Mouse (Mus musculus): ENCODE measurements around the gene Enox1. TPM values are rescaled to one million over a fixed set of nuclear protein-coding genes. Genes with fewer than 3 reads are reported as not detected.
"Not testable (repeated sequence)": the region's sequence is repeated elsewhere in the genome, so short reads cannot be mapped to it uniquely, and the experiment has no call there.

The Enox1 gene
- polyA plus RNA-seq (2015; fragmentation: Nextera tagmentation; extraction: Ambion mirVana) = 7.7 and 7.9 TPM in 2 replicates

- peak; percentile 89 for ATAC-seq (ENCODE audit: low FRiP score, low TSS enrichment)
- Histone ChIP-seq H3K4me2 (replicated peaks; ENCODE audit: low read depth, low read length) (peak within 1 kb of the TSS; percentile 99), H3K27ac (ENCODE audit: low read length) (no peak within 1 kb of the TSS), H3K4me3 (ENCODE audit: low read length) (peak within 1 kb of the TSS; percentile 73), H3K36me3 (ENCODE audit: insufficient read depth, low read length) (no peaks in the 10 kb centered on the region), H3K27me3 (ENCODE audit: insufficient read depth, low read length) (peaks cover 25% of the 10 kb centered on the region), H3K4me1 (ENCODE audit: insufficient read depth, low read length) (peaks cover 17% of the 10 kb centered on the region; the same call in 1 of the 2 replicates), H3K9me3 (ENCODE audit: low read length) (no peaks in the 10 kb centered on the region), H3K9ac (replicated peaks; ENCODE audit: low read length) (peak within 1 kb of the TSS; percentile 72)
- WGBS = under 1% methylated on average over 73 of the region's 73 CpGs
Observed at GRCm38 (mm10) chr14:77156222-77156910, at the start of gene Enox1. TSS of gene Enox1 (plus strand) at chr14:77156763.

- H3K9ac ChIP-seq (replicated peaks; ENCODE audit: low read length); H3K9me3 ChIP-seq (ENCODE audit: low read length); H3K36me3 ChIP-seq (ENCODE audit: insufficient read depth, low read length); H3K4me2 ChIP-seq (replicated peaks; ENCODE audit: low read depth, low read length); H3K4me1 ChIP-seq (ENCODE audit: insufficient read depth, low read length); H3K27me3 ChIP-seq (ENCODE audit: insufficient read depth, low read length); H3K4me3 ChIP-seq (ENCODE audit: low read length); H3K27ac ChIP-seq (ENCODE audit: low read length); ATAC-seq (ENCODE audit: low FRiP score, low TSS enrichment): not testable (repeated sequence)
- 88% methylated on average over 5 of the region's 5 CpGs for WGBS
Observed at GRCm38 (mm10) chr14:77110622-77111021, 45.9 kb upstream of the Enox1 start.

DNA sequence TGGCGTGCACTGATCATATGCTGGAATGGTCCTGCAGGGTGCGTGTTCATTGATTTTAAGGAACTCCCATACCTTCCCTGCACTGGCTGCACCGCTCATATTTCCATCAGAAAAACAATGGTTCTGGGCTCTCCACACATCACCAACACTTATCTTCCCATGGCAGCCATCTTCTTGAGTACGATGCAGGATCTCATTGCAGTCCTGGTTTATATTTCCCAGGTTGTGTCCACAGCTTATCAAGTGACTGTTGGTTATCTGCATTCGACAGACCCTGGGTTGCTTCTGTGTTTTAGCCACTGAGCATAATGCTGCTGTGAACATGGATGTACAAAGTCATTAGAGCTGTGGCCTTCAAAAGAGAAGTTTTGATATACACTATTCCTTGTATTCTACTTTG, 26.0 kb upstream of the Enox1 start:
- no peaks in the 10 kb centered on the region for H3K36me3 ChIP-seq (ENCODE audit: insufficient read depth, low read length)
- H3K4me3 ChIP-seq (ENCODE audit: low read length) = no peak overlapping the region
- no peak overlapping the region for H3K4me2 ChIP-seq (replicated peaks; ENCODE audit: low read depth, low read length)
- H3K27ac ChIP-seq (ENCODE audit: low read length) = no peak overlapping the region
- no peak for ATAC-seq (ENCODE audit: low FRiP score, low TSS enrichment)
- no peaks in the 10 kb centered on the region for H3K9me3 ChIP-seq (ENCODE audit: low read length)
- no peaks in the 10 kb centered on the region for H3K4me1 ChIP-seq (ENCODE audit: insufficient read depth, low read length)
- H3K9ac ChIP-seq (replicated peaks; ENCODE audit: low read length) = no peak overlapping the region
- H3K27me3 ChIP-seq (ENCODE audit: insufficient read depth, low read length) = no peaks in the 10 kb centered on the region
- WGBS = 89% methylated on average over 5 of the region's 5 CpGs

- H3K4me3 ChIP-seq (ENCODE audit: low read length) = no peak overlapping the region
- no peaks in the 10 kb centered on the region for H3K36me3 ChIP-seq (ENCODE audit: insufficient read depth, low read length)
- no peak overlapping the region for H3K27ac ChIP-seq (ENCODE audit: low read length)
- no peak for ATAC-seq (ENCODE audit: low FRiP score, low TSS enrichment)
- no peak overlapping the region for H3K4me2 ChIP-seq (replicated peaks; ENCODE audit: low read depth, low read length)
- no peaks in the 10 kb centered on the region for H3K9me3 ChIP-seq (ENCODE audit: low read length)
- H3K9ac ChIP-seq (replicated peaks; ENCODE audit: low read length) = no peak overlapping the region
- 58% methylated on average over 6 of the region's 6 CpGs for WGBS
- no peaks in the 10 kb centered on the region for H3K4me1 ChIP-seq (ENCODE audit: insufficient read depth, low read length)
- H3K27me3 ChIP-seq (ENCODE audit: insufficient read depth, low read length) = no peaks in the 10 kb centered on the region
Observed at GRCm38 (mm10) chr14:77136936-77137335, 19.6 kb upstream of the Enox1 start.

- Histone ChIP-seq H3K4me2 (replicated peaks; ENCODE audit: low read depth, low read length) (no peak overlapping the region), H3K4me3 (ENCODE audit: low read length) (no peak overlapping the region), H3K27me3 (ENCODE audit: insufficient read depth, low read length) (no peaks in the 10 kb centered on the region), H3K4me1 (ENCODE audit: insufficient read depth, low read length) (no peaks in the 10 kb centered on the region), H3K36me3 (ENCODE audit: insufficient read depth, low read length) (no peaks in the 10 kb centered on the region), H3K27ac (ENCODE audit: low read length) (no peak overlapping the region), H3K9ac (replicated peaks; ENCODE audit: low read length) (no peak overlapping the region), H3K9me3 (ENCODE audit: low read length) (no peaks in the 10 kb centered on the region)
- no peak for ATAC-seq (ENCODE audit: low FRiP score, low TSS enrichment)
- 30% methylated on average over 17 of the region's 17 CpGs for WGBS
Observed at GRCm38 (mm10) chr14:77141324-77142282, 15.0 kb upstream of the Enox1 start.

- H3K4me1 ChIP-seq (ENCODE audit: insufficient read depth, low read length) = no peaks in the 10 kb centered on the region
- H3K9ac ChIP-seq (replicated peaks; ENCODE audit: low read length) = no peak overlapping the region
- H3K27me3 ChIP-seq (ENCODE audit: insufficient read depth, low read length) = no peaks in the 10 kb centered on the region
- ATAC-seq (ENCODE audit: low FRiP score, low TSS enrichment) = no peak
- WGBS = 84% methylated on average over 4 of the region's 4 CpGs
- 0 out of 2 replicates have a peak, but pooled peaks cover 3% of the 10 kb centered on the region for H3K9me3 ChIP-seq (ENCODE audit: low read length)
- H3K4me2 ChIP-seq (replicated peaks; ENCODE audit: low read depth, low read length) = no peak overlapping the region
- no peak overlapping the region for H3K4me3 ChIP-seq (ENCODE audit: low read length)
- H3K27ac ChIP-seq (ENCODE audit: low read length) = no peak overlapping the region
- no peaks in the 10 kb centered on the region for H3K36me3 ChIP-seq (ENCODE audit: insufficient read depth, low read length)
Observed at GRCm38 (mm10) chr14:77145103-77145502, 11.5 kb upstream of the Enox1 start.

GRCm38 (mm10) chr14:77147635-77148034, 8.9 kb upstream of the Enox1 start:
- no peak overlapping the region for H3K4me2 ChIP-seq (replicated peaks; ENCODE audit: low read depth, low read length)
- H3K36me3 ChIP-seq (ENCODE audit: insufficient read depth, low read length) = no peaks in the 10 kb centered on the region
- no peak for ATAC-seq (ENCODE audit: low FRiP score, low TSS enrichment)
- H3K9me3 ChIP-seq (ENCODE audit: low read length) = 0 out of 2 replicates have a peak, but pooled peaks cover 3% of the 10 kb centered on the region
- no peak overlapping the region for H3K9ac ChIP-seq (replicated peaks; ENCODE audit: low read length)
- no peak overlapping the region for H3K4me3 ChIP-seq (ENCODE audit: low read length)
- 90% methylated on average over 1 of the region's 1 CpGs for WGBS
- no peaks in the 10 kb centered on the region for H3K27me3 ChIP-seq (ENCODE audit: insufficient read depth, low read length)
- H3K4me1 ChIP-seq (ENCODE audit: insufficient read depth, low read length) = no peaks in the 10 kb centered on the region
- no peak overlapping the region for H3K27ac ChIP-seq (ENCODE audit: low read length)

- no peaks in the 10 kb centered on the region for H3K36me3 ChIP-seq (ENCODE audit: insufficient read depth, low read length)
- H3K9ac ChIP-seq (replicated peaks; ENCODE audit: low read length) = no peak overlapping the region
- no peak overlapping the region for H3K4me2 ChIP-seq (replicated peaks; ENCODE audit: low read depth, low read length)
- 0 out of 2 replicates have a peak, but pooled peaks cover 3% of the 10 kb centered on the region for H3K9me3 ChIP-seq (ENCODE audit: low read length)
- WGBS = 69% methylated on average over 6 of the region's 6 CpGs
- H3K4me1 ChIP-seq (ENCODE audit: insufficient read depth, low read length) = no peaks in the 10 kb centered on the region
- peaks cover 9% of the 10 kb centered on the region; the same call in 1 of the 2 replicates for H3K27me3 ChIP-seq (ENCODE audit: insufficient read depth, low read length)
- peak; percentile 42; the same call in 1 of the 2 replicates for ATAC-seq (ENCODE audit: low FRiP score, low TSS enrichment)
- no peak overlapping the region for H3K27ac ChIP-seq (ENCODE audit: low read length)
- no peak overlapping the region for H3K4me3 ChIP-seq (ENCODE audit: low read length)
Observed at GRCm38 (mm10) chr14:77150556-77150955, 6.0 kb upstream of the Enox1 start.

DNA sequence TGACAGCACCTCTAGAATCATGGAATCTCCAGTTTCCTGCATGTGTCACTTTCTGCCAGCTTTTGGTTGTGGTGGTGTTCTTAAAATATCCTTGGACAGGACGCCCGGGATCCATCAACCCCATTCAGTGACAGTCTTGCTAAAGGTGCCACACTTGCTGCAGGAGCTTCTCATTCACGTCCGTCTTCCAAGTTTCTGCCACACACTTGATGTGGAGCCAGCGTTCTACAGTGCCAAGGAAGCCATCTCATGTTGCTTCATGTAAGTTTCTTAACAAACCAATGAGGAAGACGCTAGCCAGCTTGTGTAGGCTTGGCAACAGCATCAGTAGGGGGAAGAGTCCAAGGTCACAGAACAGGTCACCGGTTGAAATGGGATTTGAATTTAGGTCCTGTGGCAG, 5.1 kb upstream of the Enox1 start:
- peaks cover 6% of the 10 kb centered on the region; the same call in 1 of the 2 replicates for H3K4me1 ChIP-seq (ENCODE audit: insufficient read depth, low read length)
- WGBS = 90% methylated on average over 7 of the region's 7 CpGs
- ATAC-seq (ENCODE audit: low FRiP score, low TSS enrichment) = no peak
- H3K27me3 ChIP-seq (ENCODE audit: insufficient read depth, low read length) = peaks cover 9% of the 10 kb centered on the region; the same call in 1 of the 2 replicates
- H3K9ac ChIP-seq (replicated peaks; ENCODE audit: low read length) = no peak overlapping the region
- 0 out of 2 replicates have a peak, but pooled peaks cover 3% of the 10 kb centered on the region for H3K9me3 ChIP-seq (ENCODE audit: low read length)
- H3K4me2 ChIP-seq (replicated peaks; ENCODE audit: low read depth, low read length) = no peak overlapping the region
- H3K4me3 ChIP-seq (ENCODE audit: low read length) = no peak overlapping the region
- no peak overlapping the region for H3K27ac ChIP-seq (ENCODE audit: low read length)
- H3K36me3 ChIP-seq (ENCODE audit: insufficient read depth, low read length) = no peaks in the 10 kb centered on the region

Data from kidney, embryonic 16.5 days (tissue).